Mouse (Mus musculus): ENCODE measurements around the gene Dstyk.
A peak's percentile ranks its signal among the peaks of the same experiment; 100 is the strongest.
"Not testable (repeated sequence)": the region's sequence is repeated elsewhere in the genome, so short reads cannot be mapped to it uniquely, and the experiment has no call there.

Dstyk gene

GRCm38 (mm10) chr1:132436960-132437359 is 19.6 kb downstream of the Dstyk start:
- DNase-seq (ENCODE audit: low spot score) = no peak

GRCm38 (mm10) chr1:132437389-132437788 is 20.0 kb downstream of the Dstyk start:
- no peak for DNase-seq (ENCODE audit: low spot score)

- DNase-seq (ENCODE audit: low spot score) = no peak
Measured at GRCm38 (mm10) chr1:132440896-132441435, 23.6 kb downstream of the Dstyk start.

- no peak for DNase-seq (ENCODE audit: low spot score)
Measured at GRCm38 (mm10) chr1:132449742-132450141, 32.4 kb downstream of the Dstyk start.

- no peak for DNase-seq (ENCODE audit: low spot score)
Measured at GRCm38 (mm10) chr1:132464651-132465050, 47.3 kb downstream of the Dstyk start.

DNA sequence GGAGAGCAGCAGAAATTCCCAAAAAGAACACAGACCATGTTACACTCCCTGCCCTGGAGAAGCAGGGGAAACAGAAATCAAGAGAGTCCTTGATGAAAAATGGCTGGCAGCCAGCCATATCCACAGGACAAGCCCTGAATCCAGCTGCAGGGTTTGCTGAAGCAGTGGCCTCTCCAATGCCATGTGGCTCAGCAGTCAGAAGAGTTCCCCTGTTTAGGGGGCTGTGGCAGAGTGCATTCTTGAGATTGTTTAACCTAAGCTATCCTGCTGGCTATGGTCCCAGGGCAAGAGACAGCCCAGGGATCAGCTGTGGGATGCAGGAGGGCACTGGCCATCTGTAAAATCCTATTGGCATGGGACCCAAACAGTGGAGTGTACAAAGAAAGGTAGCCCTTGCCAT is 51.6 kb downstream of the Dstyk start:
- DNase-seq (ENCODE audit: low spot score) = peak; percentile 20

GRCm38 (mm10) chr1:132469519-132469918 is 52.2 kb downstream of the Dstyk start:
- DNase-seq (ENCODE audit: low spot score) = no peak

DNA sequence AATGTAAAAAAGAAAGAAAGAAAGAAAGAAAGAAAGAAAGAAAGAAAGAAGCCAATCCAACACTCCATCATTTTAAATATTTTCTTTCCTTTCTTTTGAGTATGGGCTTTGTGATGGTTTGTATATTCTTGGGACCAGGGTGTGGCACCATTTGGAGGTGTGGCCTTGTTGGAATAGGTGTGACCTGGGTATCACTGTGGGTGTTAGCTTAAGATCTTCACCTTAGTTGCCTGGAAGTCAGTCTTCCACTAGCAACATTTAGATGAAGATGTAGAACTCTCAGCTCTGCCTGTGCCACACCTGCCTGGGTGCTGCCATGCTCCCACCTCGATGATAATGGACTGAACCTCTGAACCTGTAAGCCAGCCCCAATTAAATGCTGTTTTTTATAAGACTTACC is 52.7 kb downstream of the Dstyk start:
- not testable (repeated sequence) for DNase-seq (ENCODE audit: low spot score)

GRCm38 (mm10) chr1:132471032-132471431 is 53.7 kb downstream of the Dstyk start:
- no peak for DNase-seq (ENCODE audit: low spot score)

DNA sequence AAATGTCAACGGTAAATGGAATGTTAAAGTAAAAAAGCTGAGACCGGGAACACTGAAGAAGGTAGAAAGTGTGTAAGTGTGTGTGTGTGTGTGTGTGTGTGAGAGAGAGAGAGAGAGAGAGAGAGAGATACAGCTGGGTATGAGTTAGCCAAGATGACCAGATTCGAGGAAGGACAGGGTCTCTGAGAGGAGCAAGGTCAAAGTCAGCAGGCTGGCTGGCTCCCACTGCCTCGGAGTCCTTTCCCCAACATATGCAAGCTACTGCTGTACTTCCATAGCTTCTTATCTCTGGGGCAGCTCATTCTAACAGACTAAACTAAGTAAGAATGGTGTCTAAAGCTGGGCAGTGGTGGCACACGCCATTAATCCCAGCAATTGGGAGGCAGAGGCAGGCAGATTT is 54.1 kb downstream of the Dstyk start:
- DNase-seq (ENCODE audit: low spot score) = no peak

DNA sequence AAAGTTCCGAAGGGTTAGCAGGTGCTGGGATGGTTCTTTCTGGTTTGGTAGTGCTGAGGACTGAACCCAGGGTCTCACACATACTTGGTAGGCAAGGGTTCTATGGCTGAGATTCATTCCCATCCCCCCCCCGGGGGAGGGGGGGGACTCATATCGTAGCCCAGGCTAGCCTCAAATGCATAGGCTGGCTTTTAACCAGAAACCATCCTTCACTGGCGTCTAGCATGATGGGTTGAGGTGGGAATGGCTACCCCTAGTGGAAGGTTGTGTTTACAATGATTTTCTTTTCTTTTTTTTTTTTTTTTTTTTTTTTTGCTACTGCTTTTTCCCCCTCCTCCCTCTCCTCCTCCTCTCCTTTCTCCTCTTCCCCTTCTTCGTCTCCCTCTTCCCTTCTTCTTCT is 55.2 kb downstream of the Dstyk start:
- no peak for DNase-seq (ENCODE audit: low spot score)

DNA sequence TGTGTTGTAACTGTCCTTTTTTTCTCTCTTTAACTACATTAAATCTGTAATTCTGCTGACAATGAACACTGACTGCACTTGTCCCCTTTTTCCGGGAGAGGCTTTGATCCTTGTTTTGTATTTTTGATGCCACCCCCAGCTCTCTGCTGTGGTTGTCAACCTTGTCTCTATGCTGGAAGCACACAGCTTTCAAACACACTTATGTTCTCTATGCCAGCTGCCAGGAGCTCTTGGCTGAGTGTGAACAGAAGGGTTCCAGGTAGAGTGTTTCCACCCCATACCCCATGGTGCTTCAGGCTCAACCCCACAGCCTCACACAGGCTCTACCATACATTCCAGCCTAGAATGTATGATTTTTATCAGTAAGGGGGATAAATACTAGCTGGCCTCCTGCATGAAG is 57.1 kb downstream of the Dstyk start:
- no peak for DNase-seq (ENCODE audit: low spot score)

GRCm38 (mm10) chr1:132476575-132476927 is 59.2 kb downstream of the Dstyk start:
- DNase-seq (ENCODE audit: low spot score) = no peak

DNA sequence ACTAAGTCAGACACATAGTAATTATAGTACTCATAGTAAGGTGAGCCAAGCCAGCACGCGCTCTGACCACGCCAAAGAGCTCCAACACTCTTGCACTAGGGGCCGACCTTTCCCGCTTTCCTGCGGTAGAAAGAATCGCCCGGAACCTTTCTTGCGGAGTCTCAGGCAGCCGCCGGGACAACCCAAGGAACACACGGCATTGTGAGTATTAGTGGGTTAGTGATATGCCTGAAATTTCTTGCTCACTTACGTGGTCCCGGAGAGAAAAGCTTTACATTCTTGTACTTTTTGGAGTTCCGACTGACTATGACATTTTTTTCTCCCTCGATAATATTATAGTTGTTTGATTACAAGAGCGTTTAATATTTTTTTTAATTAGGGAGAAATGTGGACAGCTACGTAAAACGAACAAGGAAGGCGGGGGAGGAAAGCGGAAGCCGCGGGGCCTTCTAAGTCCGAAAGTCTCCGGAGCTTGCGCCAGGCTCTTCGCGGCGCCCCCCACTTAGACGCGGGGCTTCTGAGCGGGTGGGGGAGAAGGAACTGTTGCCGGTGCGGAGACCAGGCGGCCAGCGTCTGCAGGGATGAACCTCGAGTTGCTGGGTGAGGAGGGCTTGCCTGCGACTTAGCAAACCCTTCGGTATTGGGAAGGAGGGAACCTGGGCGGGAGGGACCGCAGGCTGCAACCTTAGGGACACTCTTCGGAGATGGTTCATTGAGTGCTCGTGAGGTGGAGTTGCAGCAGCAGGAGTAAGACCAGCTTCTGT is 59.8 kb downstream of the Dstyk start, which contains the start of gene Rbbp5:
Gene Rbbp5, plus strand, starts transcription at position 438 of the 764 bp plus-strand sequence.
- DNase-seq (ENCODE audit: low spot score) = peak; percentile 86

DNA sequence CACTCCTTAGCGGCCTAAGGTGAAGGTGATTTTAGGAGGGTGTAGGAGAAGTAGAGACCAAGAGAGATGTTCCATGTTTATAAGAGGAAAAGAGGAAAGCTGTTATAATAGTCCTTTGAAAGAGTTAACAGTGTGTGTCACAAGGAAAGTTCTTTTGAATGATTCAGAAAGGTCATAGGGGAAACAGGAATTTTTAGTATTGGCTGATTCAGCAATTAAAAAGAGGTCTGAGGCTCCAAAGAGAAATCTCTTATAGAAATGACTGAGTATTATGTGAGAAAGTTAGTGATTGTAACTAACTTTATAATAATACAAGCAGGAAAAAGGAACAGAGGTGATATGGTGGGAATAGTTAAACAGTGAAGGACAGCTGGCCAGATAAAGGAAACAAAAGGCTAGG is 62.1 kb downstream of the Dstyk start:
- DNase-seq (ENCODE audit: low spot score) = no peak

DNA sequence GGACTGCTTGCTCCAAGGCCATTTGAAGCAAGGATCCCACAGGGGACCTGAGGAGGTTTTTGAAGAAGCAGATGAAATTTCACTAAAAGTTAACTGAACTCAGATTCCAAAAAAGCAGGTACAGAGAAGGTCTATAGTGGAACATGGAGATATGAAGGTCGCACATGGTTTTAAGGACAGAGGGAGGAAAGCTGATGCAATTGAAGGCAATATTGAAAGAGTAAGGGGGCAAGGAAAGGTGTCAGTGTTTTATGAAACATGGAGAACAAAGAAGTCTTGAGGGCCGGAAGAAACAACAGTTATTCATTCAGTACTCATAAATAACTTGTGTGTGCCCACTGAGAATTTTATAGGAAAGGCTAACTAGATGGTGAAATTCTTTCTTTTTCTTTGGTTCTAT is 64.3 kb downstream of the Dstyk start:
- DNase-seq (ENCODE audit: low spot score) = no peak

DNA sequence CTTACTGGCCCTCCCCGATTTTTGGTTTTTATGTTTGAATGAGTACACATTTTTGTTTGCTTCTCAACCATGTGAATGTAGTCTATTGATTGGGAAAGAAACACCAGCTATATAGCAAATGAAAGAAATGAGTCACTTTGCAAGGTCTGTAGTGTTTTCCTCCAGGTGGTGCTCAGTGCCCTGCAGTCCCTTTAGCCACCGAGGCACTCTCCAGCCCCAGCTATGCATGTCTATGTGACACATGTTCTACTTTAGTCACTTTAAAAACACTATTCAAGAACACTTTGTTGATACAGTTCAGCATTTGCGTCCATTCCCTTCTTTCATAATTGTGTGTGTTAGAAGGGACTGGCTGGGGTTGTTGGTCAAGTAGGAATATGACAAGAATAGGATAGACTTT is 65.9 kb downstream of the Dstyk start:
- no peak for DNase-seq (ENCODE audit: low spot score)

DNA sequence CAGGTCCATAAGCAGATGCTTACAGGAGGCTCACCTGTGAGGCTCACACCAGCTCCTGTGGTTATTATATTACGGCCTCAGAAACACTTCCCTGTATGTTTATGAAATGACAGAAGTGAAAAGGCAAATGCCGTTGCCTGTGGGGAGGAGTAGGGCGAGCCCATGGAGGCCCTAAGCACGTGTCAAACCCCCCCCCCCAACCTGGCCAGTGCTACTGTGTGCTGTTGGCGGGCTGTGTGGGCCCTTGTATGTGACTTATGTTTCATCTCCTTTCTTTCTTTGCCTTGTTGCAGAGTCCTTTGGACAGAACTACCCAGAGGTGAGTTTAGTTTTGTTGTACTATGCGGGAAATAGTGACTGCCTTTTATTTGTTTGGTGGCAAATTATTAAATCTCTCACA is 66.4 kb downstream of the Dstyk start:
- DNase-seq (ENCODE audit: low spot score) = no peak

DNA sequence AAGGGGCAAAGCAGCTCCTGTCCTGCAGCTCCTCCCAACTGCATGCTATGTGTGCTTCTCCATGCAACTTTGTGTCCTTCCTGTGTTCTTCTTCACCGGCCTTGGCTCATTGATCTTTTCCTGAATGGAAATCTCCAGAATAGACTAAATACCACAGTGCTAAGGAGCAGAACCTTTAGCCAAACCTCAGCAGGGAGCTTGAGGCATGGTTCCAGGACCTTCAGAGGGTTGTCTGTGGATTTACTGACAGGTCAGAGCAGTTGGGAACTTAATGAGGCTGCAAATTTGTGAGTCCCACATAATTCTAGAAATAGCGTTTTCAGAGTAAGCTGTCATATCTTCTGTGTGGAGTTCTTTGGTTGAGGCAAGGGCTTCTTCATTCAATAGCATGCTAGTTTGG is 83.2 kb downstream of the Dstyk start:
- DNase-seq (ENCODE audit: low spot score) = no peak

GRCm38 (mm10) chr1:132505155-132505554 is 87.8 kb downstream of the Dstyk start:
- DNase-seq (ENCODE audit: low spot score) = no peak

DNA sequence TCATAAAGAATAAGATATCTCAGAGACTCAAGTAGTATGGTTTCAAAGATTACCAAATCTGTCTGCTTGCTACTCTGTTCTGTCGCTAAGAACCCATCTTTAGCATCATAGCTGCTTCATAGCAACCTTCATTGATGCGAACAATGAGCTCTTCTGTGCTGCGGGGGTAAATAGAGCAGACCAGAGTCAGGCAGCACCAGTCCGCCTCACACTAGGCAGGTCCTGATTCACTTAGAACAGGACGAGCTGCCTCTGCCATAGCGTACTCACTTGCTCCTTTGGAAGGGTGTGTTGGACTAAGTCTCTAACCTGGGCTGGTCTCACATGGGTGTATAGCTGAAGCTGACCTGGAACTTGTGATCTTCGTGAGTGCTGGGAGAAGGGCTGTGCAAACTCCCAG is 88.7 kb downstream of the Dstyk start, which contains the start of gene Tmem81:
Gene Tmem81, plus strand, starts transcription at position 173 of the 400 bp plus-strand sequence.
- no peak for DNase-seq (ENCODE audit: low spot score)

- no peak for DNase-seq (ENCODE audit: low spot score)
Measured at GRCm38 (mm10) chr1:132506656-132507055, 89.3 kb downstream of the Dstyk start.

GRCm38 (mm10) chr1:132509771-132510170 is 92.4 kb downstream of the Dstyk start:
- no peak for DNase-seq (ENCODE audit: low spot score)

- no peak for DNase-seq (ENCODE audit: low spot score)
Measured at GRCm38 (mm10) chr1:132511521-132511920, 94.2 kb downstream of the Dstyk start.
